Mouse (Mus musculus) kidney, postnatal 4 days (tissue): ENCODE measurements around the gene Axin1.
"Not testable (repeated sequence)": the region's sequence is repeated elsewhere in the genome, so short reads cannot be mapped to it uniquely, and the experiment has no call there.

Source experiments
- DNase-seq, 2 experiments: peaks; one replicate each; pipeline ENCODE4 v3.0.0; 2021; ENCODE audit warnings: mixed read lengths in 2 of 2

The Axin1 gene

DNA sequence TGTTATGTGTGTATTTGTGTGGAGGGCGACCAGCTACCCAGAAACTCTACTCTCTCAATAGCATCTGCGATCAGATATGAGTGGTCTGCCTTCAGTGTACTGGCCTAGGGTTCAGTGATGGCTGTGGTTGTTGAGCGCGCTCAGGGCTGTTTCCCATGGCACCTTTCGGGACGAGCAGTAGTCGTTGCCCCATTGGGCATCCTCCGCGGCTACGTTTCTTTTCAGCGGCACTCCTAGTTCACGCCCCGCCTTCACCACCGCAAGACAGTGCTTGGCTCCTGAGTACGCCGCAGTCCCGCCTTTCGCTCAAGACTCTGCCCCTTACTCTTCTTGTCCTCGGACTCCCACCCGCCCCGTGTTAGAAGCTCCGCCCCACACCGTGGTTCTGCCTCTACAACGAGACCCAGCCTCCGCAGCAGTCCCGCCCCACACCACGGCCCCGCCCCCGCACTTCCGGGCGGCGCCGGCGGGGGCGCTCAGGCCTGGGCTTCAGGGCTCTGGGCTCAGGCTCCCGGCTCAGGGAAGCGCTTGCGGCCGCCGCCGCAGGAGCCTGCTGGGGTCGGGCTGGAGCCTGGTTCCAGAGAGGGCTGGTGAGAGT is at the start of gene Axin1:
Gene Axin1, plus strand, starts transcription at position 450 of the 598 bp plus-strand sequence.
- peak; percentile 95 to 97 for DNase-seq

DNA sequence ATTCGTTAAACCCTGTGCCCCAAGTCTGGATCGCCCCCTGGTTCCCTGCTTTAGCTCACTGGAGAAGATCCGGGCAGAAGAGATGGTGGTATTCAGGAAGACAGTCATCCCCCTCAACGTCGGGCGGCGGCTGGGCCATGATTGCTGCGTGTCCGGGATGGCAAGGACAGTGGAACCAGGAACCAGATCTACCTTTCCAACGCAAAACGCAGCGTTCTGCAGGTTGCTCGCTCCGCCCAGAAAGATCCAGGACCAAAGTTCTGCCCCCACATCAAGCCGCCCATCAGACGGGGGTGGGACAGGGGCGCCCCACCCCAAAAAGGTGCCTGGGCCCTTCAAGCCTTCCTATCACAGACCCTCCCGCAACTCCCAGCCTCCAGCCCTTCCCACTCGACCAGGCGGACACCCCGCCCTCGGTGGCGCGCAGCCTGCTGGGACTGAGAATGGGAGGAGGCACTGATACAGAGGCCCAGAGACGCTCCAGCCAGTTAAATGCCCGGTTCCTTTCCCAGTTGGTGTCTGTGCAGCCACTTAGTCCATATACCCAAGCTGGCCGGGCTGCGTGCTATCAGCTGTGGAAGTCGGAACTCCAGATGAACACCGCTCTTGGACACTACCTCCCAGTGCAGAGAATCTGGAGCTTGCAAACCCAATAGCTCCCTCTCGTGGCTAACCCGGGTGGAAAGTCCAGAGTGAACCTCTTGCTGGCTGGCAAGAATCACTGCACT is 48.4 kb upstream of the Axin1 start, which contains the start of gene Decr2:
Gene Decr2, minus strand, starts transcription at position 433 of the 728 bp plus-strand sequence.
- peak; percentile 90 to 94 for DNase-seq

DNA sequence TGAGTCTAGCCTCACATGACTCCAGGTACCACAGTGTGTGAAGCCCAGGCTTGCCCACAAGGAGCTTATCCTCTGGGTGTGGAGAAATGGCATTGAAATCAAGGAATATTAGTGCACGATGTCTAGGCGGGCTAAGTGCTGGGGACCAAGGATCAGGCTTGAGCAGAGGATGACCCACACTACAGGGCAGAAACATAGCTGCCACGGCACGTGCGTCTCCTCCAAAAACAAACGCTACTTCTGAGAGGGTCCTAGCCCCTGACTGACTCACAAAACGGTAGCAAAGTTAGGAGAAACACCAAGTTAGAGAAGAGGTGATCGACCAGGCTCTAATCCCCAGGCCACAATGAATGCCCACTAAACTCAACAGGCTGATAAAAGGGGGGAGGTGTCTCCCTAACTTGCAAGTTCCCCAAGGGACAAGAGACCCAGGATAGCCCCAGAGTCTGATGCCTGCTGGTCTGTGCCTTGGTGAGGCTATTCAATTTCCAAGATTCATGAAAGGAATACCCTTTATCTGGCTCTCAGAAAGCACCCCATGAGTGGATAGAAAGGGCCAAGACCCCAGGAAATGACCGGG is 43.9 kb upstream of the Axin1 start:
- DNase-seq, result no peak

DNA sequence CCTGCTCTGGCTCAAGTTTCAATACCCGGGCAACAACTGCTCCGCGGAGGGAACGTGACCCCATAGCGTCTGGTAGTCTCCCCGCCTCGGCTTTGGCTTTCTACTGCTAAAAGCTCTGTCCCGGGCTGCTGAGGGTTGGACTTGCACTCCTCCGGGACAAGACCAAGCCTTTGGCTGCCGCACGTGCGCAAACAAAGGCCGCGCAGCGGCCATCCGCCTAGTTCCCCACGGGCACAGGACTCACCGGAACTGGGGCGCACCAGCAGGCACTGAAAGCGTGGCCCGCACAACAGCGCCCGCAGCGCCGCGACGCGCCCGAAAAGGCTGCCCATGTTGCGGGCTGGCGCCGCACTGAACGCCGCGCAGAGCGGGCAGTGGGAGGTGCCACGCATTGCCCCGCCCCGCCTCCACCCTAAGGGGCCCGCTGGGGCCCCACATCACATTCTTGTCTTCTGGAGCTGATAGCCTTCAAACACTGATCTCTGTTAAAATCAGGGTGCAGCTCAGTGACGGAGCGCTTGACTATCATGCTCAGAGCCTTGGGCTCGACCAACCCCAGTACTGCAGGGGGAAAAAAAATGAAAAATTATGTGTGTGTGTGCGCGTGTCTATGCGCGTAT is 43.3 kb upstream of the Axin1 start, which contains the start of gene Nme4:
Gene Nme4, minus strand, starts transcription at position 482 of the 620 bp plus-strand sequence.
- DNase-seq, result peak; percentile 75

DNA sequence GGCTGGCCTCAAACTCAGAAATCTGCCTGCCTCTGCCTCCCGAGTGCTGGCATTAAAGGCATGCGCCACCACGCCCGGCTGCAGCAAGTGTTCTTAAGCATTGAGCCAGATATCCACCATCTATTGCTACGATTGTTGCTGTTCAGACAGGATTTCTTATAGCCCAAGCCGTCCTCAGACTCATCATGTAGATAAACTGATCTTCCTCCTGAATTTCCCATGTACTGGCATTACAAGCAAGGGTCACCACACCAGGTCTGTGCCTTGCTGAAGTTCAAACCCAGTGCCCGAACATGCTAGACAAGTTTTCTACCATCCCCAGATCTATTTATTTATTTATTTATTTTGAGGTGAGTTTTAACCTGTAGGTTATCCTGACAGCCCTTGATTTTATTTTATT is 40.0 kb upstream of the Axin1 start:
- no peak for DNase-seq

DNA sequence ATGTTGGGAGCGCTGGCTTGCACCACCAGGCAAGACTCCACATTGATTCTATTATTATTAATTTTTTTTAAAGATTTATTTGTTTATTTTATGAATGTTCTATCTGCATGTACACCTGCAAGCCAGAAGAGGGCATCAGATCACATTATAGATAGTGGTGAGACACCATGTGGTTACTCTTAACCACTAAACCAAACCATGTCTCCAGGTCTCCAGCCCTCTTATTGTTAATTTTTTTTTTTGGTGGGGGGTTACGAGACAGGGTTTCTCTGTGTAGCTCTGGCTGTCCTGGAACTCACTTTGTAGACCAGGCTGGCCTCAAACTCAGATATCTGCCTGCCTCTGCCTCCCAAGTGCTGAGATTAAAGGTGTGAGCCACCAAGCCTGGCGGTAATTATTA is 39.2 kb upstream of the Axin1 start:
- not testable (repeated sequence) for DNase-seq

DNA sequence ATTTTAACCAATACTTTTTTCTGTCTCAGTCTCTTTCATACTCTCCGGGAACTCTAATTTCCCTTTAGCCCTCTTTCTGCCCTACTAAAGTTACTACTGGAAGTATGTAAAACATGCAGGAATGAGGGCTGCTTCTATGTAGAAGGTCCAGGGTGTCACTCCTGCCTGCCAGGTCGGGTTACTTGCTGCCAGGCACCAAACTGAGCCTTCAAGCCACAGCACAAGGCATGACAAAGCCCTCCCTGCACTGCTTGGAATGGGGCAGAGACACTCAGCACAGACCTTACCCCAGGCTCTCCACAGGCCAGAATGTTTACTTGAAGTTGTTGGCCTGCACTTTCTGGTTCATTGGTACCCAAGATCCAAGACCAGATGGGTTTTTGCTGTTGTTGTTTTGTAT is 38.3 kb upstream of the Axin1 start:
- DNase-seq, result no peak

DNA sequence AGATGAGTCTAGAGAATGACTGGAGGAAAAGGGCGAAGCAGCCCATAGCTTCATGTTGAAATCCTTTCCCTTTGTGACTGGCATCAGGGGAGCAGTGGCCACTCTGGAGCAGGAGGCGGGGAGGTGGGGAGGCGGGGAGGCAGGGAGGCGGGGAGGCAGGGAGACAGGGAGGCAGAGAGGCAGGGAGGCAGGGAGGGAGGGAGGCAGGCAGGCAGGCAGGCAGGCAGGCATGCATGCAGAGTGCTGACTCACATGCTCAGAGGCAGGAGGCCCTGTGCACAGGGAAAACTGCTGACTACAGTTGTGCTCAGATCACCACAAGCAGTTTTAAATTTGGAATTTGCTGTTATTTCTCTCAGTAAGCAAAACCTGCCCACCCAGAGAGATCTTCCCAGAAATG is 37.0 kb upstream of the Axin1 start:
- DNase-seq, result peak; percentile 54 to 74

DNA sequence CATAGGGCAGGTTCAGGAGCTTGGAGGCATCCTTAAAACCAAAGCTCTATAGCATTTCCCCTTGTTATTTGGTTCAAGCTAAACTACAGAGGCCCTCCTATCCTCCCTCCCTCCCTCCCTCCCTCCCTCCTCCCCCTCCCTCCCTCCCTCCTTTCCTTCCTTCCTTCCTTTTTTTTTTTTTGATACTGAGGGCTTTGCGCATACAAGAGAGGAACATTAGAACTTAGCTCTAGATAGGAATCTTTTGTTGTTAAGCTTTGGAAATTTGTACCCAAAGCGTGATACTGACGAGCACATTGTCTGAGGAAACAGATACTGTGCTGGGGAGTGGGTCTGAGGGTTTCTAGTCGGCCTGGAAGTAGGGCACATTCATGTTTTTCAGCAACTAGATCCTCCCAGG is 32.9 kb upstream of the Axin1 start:
- DNase-seq, result no peak

DNA sequence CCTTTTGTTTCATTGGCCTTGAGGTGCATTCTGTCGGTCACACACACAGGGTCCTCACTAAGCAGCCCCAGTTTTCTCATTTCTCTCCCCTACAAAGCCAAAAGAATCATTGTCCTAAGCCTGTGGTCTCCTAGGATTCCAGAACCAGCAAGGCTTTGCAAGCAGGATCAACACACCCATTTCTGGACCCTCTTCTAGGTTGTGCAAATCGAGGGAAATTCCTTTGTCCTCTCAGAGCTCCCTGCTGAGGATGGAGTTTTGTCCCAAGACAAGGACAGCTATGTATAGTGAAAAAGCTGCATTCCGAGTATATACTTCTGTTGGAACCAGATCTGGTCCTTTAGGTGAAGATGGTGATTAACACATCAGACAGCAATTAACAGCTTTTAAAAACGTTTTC is 28.3 kb upstream of the Axin1 start:
- no peak for DNase-seq

DNA sequence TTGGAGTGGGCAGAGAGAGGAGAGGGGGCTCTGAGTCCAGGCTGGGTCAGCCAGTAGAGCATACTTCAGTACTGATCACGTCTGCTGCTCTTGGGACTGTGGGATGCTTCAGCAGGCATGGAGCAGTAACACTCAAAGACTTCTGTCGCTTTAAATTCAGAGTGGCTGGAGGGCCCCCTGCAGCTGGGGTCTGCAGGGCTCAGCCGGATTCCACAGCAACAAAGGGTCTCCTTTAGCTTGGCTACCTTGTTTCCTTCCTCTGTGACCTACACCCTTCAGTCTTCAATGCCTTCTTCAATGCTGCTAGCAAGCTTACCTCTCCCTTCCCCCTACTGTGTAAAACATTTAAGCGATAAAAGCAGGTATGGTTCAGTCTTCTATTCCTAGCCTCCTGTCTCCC is 27.5 kb upstream of the Axin1 start:
- no peak for DNase-seq

DNA sequence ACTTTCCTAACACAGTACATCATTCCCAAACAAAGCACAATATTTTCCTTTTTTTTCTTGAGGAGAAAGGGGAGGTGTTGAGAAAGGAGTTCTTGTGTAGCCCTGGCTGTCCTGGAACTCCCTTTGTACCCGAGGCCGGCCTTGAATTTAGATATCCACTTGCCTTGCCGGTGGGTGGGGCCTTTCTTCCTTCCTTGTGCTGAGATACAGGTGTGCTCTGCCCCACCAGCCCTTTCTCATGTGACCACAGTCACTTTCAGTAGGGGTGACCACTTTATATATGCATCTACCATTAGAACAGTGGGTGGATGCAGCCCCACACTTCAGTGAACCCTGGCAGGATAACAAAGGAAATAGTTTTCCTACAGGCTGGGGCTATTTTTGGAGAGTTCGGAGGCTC is 26.8 kb upstream of the Axin1 start:
- no peak for DNase-seq

DNA sequence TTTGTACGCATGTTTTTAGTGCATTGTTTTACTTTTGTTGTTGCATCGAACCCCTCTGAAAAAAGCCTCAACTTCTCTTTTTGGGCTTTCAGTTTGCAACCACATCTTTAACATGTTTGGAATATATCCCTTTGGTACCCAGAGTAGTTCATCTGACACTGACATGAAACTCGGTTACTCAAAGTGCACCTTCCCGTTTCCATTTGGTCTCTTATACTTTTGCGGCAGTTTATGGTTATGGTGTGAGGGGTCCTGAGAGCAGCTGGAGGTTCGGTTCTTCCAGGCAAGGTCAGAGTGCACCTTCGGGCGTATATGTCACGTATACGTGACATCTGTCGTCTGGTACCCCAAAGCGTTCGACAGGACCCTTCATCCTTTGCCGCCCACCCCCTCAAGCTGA is 25.7 kb upstream of the Axin1 start:
- no peak for DNase-seq

DNA sequence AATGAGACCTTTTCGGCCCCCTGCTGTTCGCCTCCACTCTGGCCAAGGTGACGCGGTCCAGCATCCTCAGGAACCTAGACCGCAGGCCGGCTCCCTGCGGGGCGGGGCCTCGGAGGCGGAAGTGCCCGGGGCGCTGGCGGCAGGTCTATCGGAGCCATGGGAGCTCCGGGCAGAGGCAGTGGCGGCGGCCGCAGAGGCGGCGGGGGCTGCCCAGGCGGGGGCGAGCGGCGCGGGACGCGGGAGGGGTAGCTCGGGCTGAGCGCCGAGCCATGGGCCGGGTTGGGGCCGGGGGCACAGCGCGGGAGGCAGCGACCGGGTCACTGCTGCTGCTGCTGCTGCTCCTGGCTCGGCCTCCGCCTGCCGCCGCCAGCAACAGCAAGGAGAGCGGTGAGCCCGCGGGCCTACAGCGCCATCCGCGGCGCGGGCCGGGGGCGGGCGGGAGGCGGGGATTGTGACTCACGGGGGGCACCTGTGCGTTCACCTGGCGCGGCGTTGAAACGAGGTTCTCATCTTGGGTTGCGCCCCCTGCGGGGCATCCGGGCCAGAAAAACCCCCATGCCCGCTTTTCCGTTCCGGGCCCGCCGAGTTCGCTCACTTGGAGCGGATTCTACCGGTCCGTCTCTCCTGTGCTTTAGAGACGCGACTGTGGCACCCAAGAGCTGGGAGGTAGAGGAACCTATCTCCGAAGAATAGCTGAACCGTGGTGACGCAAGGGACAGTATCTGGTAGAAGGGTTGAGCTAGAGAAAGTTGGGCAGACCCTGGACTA is 25.1 kb upstream of the Axin1 start, which contains the start of gene Tmem8:
Gene Tmem8, plus strand, starts transcription at position 119 of the 768 bp plus-strand sequence.
- DNase-seq, result peak; percentile 79 to 88

DNA sequence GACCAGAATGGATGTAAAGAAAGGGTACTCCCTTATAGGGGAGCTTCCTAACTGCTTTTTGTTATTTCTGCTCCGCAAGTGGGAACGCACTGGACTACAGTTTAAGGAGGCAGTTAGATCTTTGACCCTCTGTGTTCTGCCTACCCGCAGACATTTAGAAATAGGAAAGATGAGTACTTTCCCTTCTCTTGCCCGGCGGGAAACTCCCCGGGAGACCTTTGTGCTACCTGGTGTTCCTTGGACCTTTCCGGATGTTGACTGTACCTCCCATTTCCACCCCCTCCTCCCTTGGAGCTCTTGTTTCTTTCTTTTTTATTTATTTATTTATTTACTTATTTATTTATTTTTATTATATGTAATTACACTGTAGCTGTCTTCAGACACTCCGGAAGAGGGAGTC is 24.4 kb upstream of the Axin1 start:
- peak in 1 of 2 experiments; percentile 49 for DNase-seq

DNA sequence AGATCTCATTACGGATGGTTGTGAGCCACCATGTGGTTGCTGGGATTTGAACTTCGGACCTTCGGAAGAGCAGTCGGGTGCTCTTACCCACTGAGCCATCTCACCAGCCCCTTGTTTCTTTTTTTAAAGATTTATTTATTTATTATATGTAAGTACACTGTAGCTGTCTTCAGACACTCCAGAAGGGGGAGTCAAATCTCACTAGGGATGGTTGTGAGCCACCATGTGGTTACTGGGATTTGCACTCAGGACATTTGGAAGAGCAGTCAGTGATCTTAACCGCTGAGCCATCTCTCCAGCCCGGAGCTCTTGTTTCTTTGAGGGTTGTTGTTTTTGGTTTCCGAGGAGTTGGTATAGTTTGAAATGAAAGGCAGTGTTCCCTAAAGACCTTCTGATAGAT is 24.0 kb upstream of the Axin1 start:
- DNase-seq, result not testable (repeated sequence)

DNA sequence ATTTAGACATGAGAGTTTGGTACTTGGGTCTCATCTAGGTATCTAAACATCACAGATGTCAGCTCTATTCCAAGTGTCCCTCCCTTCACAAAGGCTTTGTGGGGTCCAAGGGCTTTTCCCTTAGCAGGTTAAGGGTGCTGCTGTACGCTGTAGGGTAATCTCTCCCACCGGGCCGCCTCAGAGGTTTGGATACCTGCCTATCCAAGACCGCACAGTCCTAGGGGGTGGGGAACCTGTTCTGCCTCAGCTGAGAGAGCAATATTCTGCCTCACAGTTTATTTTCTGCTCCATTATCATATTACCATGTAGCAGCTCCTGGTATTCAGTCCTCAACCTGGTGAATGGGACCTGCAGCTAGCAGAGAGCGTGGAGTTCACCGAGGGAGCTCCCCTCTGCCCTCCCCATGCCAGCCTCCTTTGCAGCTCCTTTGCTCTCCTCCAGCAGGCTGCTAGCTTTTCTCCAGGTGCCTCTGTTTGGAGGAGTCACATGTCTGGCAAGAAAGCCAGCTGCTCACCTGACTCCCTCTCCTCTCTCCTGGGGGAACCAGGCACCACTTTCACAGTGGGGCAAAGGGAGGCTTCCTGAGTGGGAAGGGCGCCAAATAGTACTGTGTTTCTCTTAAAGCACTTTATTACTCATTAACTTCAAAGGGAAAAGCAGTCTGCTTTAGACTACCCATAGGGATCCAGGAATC is 23.1 kb upstream of the Axin1 start:
- peak; percentile 51 to 75 for DNase-seq

DNA sequence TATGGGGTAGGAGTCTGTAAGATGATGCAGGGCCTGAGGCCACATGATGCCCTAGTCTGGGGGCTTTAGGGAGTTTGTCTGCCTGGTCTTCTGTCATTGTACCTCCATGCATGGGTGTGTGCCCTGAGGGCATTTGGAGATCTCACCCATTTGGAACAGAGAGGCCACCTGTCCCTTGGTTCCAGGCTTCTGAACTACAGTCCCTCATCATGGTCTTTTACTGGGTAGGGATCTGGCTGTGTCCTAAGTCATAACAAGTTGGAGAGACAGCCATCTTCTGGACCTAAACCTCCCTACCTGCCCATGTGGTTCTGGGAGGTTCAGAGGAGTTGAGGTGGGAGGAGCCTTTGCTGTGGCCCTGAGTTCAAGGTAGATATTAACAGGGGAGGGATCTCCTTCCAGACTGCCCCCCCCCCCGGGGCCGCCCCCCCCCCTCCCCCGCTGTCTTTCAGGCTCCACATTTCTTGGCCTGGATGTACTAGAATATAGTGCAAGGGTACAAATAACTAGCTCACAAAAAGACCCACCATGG is 22.5 kb upstream of the Axin1 start:
- peak in 1 of 2 experiments; percentile 38 for DNase-seq

DNA sequence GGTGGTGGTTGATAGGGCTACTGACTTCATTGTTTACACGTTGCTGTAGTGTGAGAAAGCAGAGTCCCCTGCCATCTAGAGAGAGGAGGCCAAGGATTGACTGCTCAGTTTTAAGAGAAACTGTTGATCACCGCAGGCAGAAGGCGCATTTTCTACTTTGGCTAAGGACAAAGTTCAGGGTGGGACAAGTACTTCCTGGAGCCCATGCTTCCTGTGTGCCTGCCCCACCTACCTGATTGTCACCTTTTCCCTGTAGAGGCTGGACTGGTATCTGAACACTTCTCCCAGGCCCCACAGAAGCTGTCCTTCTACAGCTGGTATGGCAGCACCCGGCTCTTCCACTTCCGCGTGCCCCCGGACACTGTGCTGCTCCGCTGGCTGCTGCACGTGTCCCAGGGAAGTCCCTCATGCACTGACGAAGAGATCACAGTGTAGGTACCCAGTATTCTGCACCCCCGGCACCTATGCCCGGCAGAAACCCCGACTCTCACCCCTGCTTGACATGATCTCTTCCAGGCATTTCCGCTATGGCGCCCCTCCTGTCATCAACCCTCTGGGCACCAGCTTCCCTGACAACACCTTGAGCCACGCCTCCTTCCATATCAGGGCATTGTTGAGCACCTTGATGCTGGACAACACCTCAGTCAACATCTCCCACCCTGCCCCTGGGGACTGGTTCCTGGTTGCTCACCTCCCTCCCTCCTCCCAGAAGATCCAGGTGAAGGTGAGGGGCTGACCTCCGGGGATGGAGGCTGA is 21.8 kb upstream of the Axin1 start:
- DNase-seq, result no peak

DNA sequence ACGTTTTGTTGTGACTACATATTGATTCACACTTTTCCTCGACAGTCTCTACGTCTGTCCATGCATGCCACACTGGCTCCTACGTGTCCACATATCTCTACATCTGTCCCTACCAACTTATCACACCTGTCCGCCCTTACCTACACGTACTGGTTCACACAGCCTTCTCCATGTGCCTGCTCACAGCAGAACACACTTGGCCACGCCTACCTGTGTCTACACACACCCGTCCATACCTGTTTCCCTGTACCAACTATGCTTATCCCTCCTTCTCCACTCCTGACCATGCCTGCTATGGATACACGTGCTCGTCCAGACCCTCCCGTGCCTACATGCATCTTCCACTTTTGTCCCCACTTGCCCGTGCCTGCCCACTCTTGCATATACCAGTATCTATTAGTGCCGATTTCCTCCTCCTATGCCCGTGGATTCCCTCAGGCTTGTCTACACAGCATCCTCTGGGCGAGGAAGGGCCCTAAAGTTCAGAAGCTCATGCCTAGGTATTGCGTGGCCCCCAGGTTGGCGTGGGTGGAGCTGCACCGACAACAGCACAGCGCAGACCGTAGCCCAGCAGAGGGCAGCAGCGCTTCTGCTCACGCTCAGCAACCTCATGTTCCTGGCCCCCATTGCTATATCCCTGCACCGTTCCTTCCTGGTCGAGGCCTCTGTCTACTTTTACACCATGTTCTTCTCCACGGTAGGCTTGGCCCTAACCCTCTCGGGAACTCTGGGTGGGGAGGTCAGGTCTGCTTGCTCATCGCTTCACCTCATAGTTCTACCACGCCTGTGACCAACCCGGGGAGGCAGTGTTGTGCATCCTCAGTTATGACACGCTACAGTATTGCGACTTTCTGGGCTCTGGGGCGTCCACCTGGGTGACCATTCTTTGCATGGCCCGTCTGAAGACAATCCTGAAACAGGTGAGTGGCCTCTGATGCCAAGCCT is 18.4 kb upstream of the Axin1 start:
- DNase-seq, result peak; percentile 78 to 82
